Comparison of ENCODE assay signal across 30 mouse cellular contexts in the genomic region with DNA sequence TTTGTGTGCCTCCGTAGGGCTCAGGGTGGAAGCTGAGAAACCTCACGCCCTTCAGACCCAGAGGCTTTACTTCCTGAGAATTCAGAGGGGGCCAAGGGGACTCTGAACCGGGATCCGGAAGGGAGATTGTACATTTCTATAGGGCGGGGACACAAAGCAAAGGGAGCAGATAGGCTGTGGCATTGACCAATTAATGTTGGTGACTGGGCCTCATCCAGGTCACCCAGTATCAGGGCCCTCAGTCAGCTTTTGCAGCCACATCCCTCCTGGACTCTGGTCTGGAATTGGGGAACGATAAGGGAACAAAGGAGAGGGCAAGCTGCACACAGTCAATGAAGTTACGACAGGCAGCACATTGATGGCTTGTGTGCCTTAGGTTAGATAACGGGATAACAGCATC. TPM values are rescaled to one million over a fixed set of nuclear protein-coding genes. Genes with fewer than 3 reads are reported as not detected.
DNase-seq lines count a peak whose midpoint lies in the region; ATAC-seq and TF ChIP-seq lines count a peak whose summit lies in the region.
"Had no signal": no experiment of that assay in that cellular context is flagged by ENCODE, and none has a peak within 500 bp of the region (broad histone marks: within the 10 kb centered on the region; RNA-seq: fewer than 3 reads in every experiment).

No protein-coding gene starts in this region.

- no peak overlapping the region for H3K4me2 ChIP-seq in kidney, embryonic 15.5 days
- no peak overlapping the region for H3K4me2 ChIP-seq in kidney, embryonic 14.5 days (replicated peaks; ENCODE audit: low read depth, low read length)
- H3K4me2 ChIP-seq in liver, embryonic 15.5 days = no peak overlapping the region
- no peak overlapping the region for H3K4me2 ChIP-seq in liver, embryonic 11.5 days
- H3K4me2 ChIP-seq in stomach, postnatal 0 days (replicated peaks; ENCODE audit: low read depth) = no peak overlapping the region
- H3K4me2 ChIP-seq: embryonic facial prominence, embryonic 13.5 days; hindbrain, embryonic 15.5 days; midbrain, embryonic 13.5 days had no signal

- no peaks in the 10 kb centered on the region for H3K36me3 ChIP-seq in kidney, embryonic 15.5 days
- H3K36me3 ChIP-seq in kidney, embryonic 14.5 days (ENCODE audit: control insufficient read depth, insufficient read depth, low read length) = no peaks in the 10 kb centered on the region
- no peaks in the 10 kb centered on the region for H3K36me3 ChIP-seq in liver, embryonic 15.5 days (replicated peaks)
- H3K36me3 ChIP-seq in liver, embryonic 11.5 days (ENCODE audit: control insufficient read depth, insufficient read depth, low read length) = no peaks in the 10 kb centered on the region
- no peaks in the 10 kb centered on the region for H3K36me3 ChIP-seq in stomach, postnatal 0 days (ENCODE audit: control insufficient read depth, insufficient read depth, low read length)
- H3K36me3 ChIP-seq: embryonic facial prominence, embryonic 13.5 days; G1E; hindbrain, embryonic 10.5 days; hindbrain, embryonic 15.5 days; midbrain, embryonic 13.5 days had no signal

- no peak for ATAC-seq in kidney, embryonic 15.5 days (replicated peaks; ENCODE audit: low FRiP score)
- ATAC-seq in kidney, embryonic 14.5 days (ENCODE audit: low FRiP score, low TSS enrichment) = no peak
- no peak for ATAC-seq in liver, embryonic 15.5 days (ENCODE audit: insufficient read depth)
- no peak for ATAC-seq in liver, embryonic 11.5 days (replicated peaks; ENCODE audit: low FRiP score)
- ATAC-seq in stomach, postnatal 0 days (ENCODE audit: low FRiP score, low TSS enrichment) = peak; percentile 38; the same call in 1 of the 2 replicates
- ATAC-seq: forebrain, postnatal 0 days; inflammation-experienced regulatory T-cells, adult 6 months; midbrain, embryonic 13.5 days; Patski had no signal

- no peak overlapping the region for H3K9ac ChIP-seq in kidney, embryonic 15.5 days
- no peak overlapping the region for H3K9ac ChIP-seq in kidney, embryonic 14.5 days (ENCODE audit: low read depth, low read length)
- H3K9ac ChIP-seq in liver, embryonic 15.5 days = no peak overlapping the region
- H3K9ac ChIP-seq in liver, embryonic 11.5 days (ENCODE audit: low read depth, low read length) = no peak overlapping the region
- no peak overlapping the region for H3K9ac ChIP-seq in stomach, postnatal 0 days (ENCODE audit: low read length)
- H3K9ac ChIP-seq: embryonic facial prominence, embryonic 13.5 days; forebrain, postnatal 0 days; hindbrain, embryonic 15.5 days; liver, embryonic 14.5 days; midbrain, embryonic 13.5 days had no signal

- no peak for DNase-seq in liver, embryonic 11.5 days (ENCODE audit: low spot score)
- DNase-seq in testis, postnatal 10 days (ENCODE audit: low spot score) = peak; percentile 23
- DNase-seq in testis, postnatal 14 days (ENCODE audit: low spot score) = no peak
- DNase-seq in stomach, postnatal 0 days (ENCODE audit: low spot score) = no peak
- DNase-seq in Muller cell, postnatal 12 days (ENCODE audit: inconsistent ontology term) = no peak
- DNase-seq: adrenal gland, postnatal 25 days; cerebellum, adult 11-12 months; cerebellum, adult 9-11 months; forebrain, postnatal 0 days; heart, postnatal 14 days; kidney, postnatal 10 days; layer of hippocampus, adult 9-11 months; lung, postnatal 4 days; right cerebral cortex, postnatal 4 days; thymus, adult 2 months; thymus, postnatal 36 days had no signal

- 54% methylated on average over 8 of the region's 8 CpGs for WGBS in kidney, embryonic 15.5 days
- WGBS in kidney, embryonic 14.5 days = 53% methylated on average over 8 of the region's 8 CpGs
- WGBS in liver, embryonic 15.5 days (ENCODE audit: insufficient replicate concordance) = 52% methylated on average over 8 of the region's 8 CpGs
- WGBS in liver, embryonic 11.5 days = 61% methylated on average over 8 of the region's 8 CpGs
- 48% methylated on average over 8 of the region's 8 CpGs for WGBS in stomach, postnatal 0 days

- 0 out of 2 replicates have a peak overlapping the region, but pooled peaks have one; percentile 19 for H3K27ac ChIP-seq in kidney, embryonic 15.5 days
- H3K27ac ChIP-seq in kidney, embryonic 14.5 days (ENCODE audit: low read depth, low read length) = no peak overlapping the region
- H3K27ac ChIP-seq in liver, embryonic 15.5 days (replicated peaks) = 0 out of 2 replicates have a peak overlapping the region, but pooled peaks have one; percentile 3
- H3K27ac ChIP-seq in liver, embryonic 11.5 days (ENCODE audit: low read depth, low read length) = no peak overlapping the region
- no peak overlapping the region for H3K27ac ChIP-seq in stomach, postnatal 0 days (replicated peaks)
- H3K27ac ChIP-seq: embryonic facial prominence, embryonic 13.5 days; hindbrain, embryonic 10.5 days; hindbrain, embryonic 15.5 days; liver, embryonic 14.5 days; midbrain, embryonic 13.5 days had no signal

- peaks cover 24% of the 10 kb centered on the region for H3K4me1 ChIP-seq in kidney, embryonic 15.5 days
- peaks cover 9% of the 10 kb centered on the region for H3K4me1 ChIP-seq in kidney, embryonic 14.5 days (ENCODE audit: control insufficient read depth, insufficient read depth, low read length)
- H3K4me1 ChIP-seq in liver, embryonic 15.5 days (replicated peaks) = no peaks in the 10 kb centered on the region; the same call in 1 of the 2 replicates
- no peaks in the 10 kb centered on the region for H3K4me1 ChIP-seq in liver, embryonic 11.5 days (replicated peaks; ENCODE audit: control insufficient read depth, insufficient read depth, low read length)
- H3K4me1 ChIP-seq in stomach, postnatal 0 days (replicated peaks; ENCODE audit: control insufficient read depth, insufficient read depth) = no peaks in the 10 kb centered on the region
- H3K4me1 ChIP-seq: embryonic facial prominence, embryonic 13.5 days; megakaryocyte, embryonic 14.5 days had no signal

- 0 out of 2 replicates have a peak, but pooled peaks cover 3% of the 10 kb centered on the region for H3K9me3 ChIP-seq in kidney, embryonic 15.5 days (replicated peaks)
- peaks cover 5% of the 10 kb centered on the region; the same call in 1 of the 2 replicates for H3K9me3 ChIP-seq in kidney, embryonic 14.5 days (ENCODE audit: control insufficient read depth, low read length)
- no peaks in the 10 kb centered on the region for H3K9me3 ChIP-seq in liver, embryonic 15.5 days (replicated peaks)
- H3K9me3 ChIP-seq in liver, embryonic 11.5 days (ENCODE audit: control insufficient read depth, low read length) = no peaks in the 10 kb centered on the region
- no peaks in the 10 kb centered on the region for H3K9me3 ChIP-seq in stomach, postnatal 0 days (ENCODE audit: control insufficient read depth, low read length)
- H3K9me3 ChIP-seq: midbrain, embryonic 13.5 days had no signal

- TF ChIP-seq CTCF in stomach, postnatal 0 days (IDR thresholded peaks at IDR 0.05; ENCODE audit: low read depth) = no peak

- H3K4me3 ChIP-seq in kidney, embryonic 15.5 days (replicated peaks) = no peak overlapping the region
- H3K4me3 ChIP-seq in kidney, embryonic 14.5 days (ENCODE audit: low read length) = no peak overlapping the region
- H3K4me3 ChIP-seq in liver, embryonic 15.5 days (replicated peaks) = no peak overlapping the region
- H3K4me3 ChIP-seq in liver, embryonic 11.5 days (ENCODE audit: low read depth, low read length) = no peak overlapping the region
- H3K4me3 ChIP-seq in stomach, postnatal 0 days (ENCODE audit: low read depth, low read length) = no peak overlapping the region
- H3K4me3 ChIP-seq: embryonic facial prominence, embryonic 13.5 days; hindbrain, embryonic 10.5 days; hindbrain, embryonic 15.5 days; megakaryocyte, embryonic 14.5 days; midbrain, embryonic 13.5 days had no signal

- no peak for TF ChIP-seq EP300 in stomach, postnatal 0 days (optimal IDR thresholded peaks at IDR 0.05)

- H3K27me3 ChIP-seq in kidney, embryonic 15.5 days = no peaks in the 10 kb centered on the region
- no peaks in the 10 kb centered on the region for H3K27me3 ChIP-seq in kidney, embryonic 14.5 days (ENCODE audit: control insufficient read depth, insufficient read depth, low read length)
- no peaks in the 10 kb centered on the region for H3K27me3 ChIP-seq in liver, embryonic 15.5 days
- no peaks in the 10 kb centered on the region for H3K27me3 ChIP-seq in liver, embryonic 11.5 days (replicated peaks; ENCODE audit: control insufficient read depth, insufficient read depth, low read length)
- H3K27me3 ChIP-seq in stomach, postnatal 0 days (ENCODE audit: control insufficient read depth, insufficient read depth, low read length) = no peaks in the 10 kb centered on the region
- H3K27me3 ChIP-seq: embryonic facial prominence, embryonic 13.5 days; hindbrain, embryonic 15.5 days; midbrain, embryonic 13.5 days had no signal

RNA-seq across cellular contexts. Expression of a gene that starts 28.9 kb away (rescaled TPM):
- polyA plus RNA-seq in kidney, embryonic 15.5 days (2015; fragmentation: Nextera tagmentation; extraction: Ambion mirVana) = 0.04 TPM in 2 replicates
- polyA plus RNA-seq in kidney, embryonic 14.5 days (2014; fragmentation: Nextera tagmentation; extraction: Ambion mirVana) = 0.04 and 0.06 TPM in 2 replicates
- 0.02 TPM in 1 of 2 replicates, not detected in the other for polyA plus RNA-seq in liver, embryonic 15.5 days (2015; fragmentation: Nextera tagmentation; extraction: Ambion mirVana)
- polyA plus RNA-seq in liver, embryonic 11.5 days (2014; fragmentation: Nextera tagmentation; extraction: Ambion mirVana) = 0.09 and 0.10 TPM in 2 replicates
- polyA plus RNA-seq in stomach, postnatal 0 days (2015; fragmentation: Nextera tagmentation; extraction: Ambion mirVana) = 0.01 and 0.04 TPM in 2 replicates
- polyA plus RNA-seq: embryonic facial prominence, embryonic 13.5 days; G1E; heart, embryonic 14.5 days; Patski; stomach, embryonic 14.5 days had no signal

RNA-seq across cellular contexts. Expression of a gene that starts 40.5 kb away (rescaled TPM):
- 51.9 and 53.6 TPM in 2 replicates for polyA plus RNA-seq in kidney, embryonic 15.5 days (2015; fragmentation: Nextera tagmentation; extraction: Ambion mirVana)
- 41.8 and 58.4 TPM in 2 replicates for polyA plus RNA-seq in kidney, embryonic 14.5 days (2014; fragmentation: Nextera tagmentation; extraction: Ambion mirVana)
- 21.2 and 21.4 TPM in 2 replicates for polyA plus RNA-seq in liver, embryonic 15.5 days (2015; fragmentation: Nextera tagmentation; extraction: Ambion mirVana)
- polyA plus RNA-seq in liver, embryonic 11.5 days (2014; fragmentation: Nextera tagmentation; extraction: Ambion mirVana) = 45.6 and 49.2 TPM in 2 replicates
- polyA plus RNA-seq in stomach, postnatal 0 days (2015; fragmentation: Nextera tagmentation; extraction: Ambion mirVana) = 16.2 and 17.2 TPM in 2 replicates

Comparison
In these comparisons a context has a peak if more than half of its experiments do, and no peak if none do; other contexts are left out.
1. H3K27ac ChIP-seq: peak in kidney, embryonic 15.5 days (single experiment) and liver, embryonic 15.5 days (single experiment); none in kidney, embryonic 14.5 days (single experiment), liver, embryonic 11.5 days (single experiment) and stomach, postnatal 0 days (single experiment).